ENCODE assay signal across 14 mouse cellular contexts in the genomic region with DNA sequence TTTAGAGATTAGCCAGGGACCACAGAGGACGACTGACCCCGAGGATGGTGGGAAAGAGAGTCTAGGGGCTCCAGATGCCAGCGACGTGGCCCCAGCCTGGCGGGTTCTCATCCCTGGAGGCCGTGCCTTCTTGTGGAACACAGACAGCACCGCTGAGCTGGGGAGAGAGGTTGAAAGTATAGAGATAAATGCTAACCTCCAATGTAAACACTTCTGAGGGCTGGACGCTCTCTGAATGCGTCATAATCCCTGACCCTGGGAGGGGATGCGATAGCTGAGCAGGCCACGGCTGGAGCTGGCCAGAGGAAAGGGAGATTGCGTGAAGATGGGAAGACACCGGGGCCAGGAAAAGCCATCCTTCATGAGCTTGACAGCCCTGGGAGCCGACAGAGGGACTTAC.
DNase-seq lines count a peak whose midpoint lies in the region; ATAC-seq and TF ChIP-seq lines count a peak whose summit lies in the region.
"Had no signal": no experiment of that assay in that cellular context is flagged by ENCODE, and none has a peak within 500 bp of the region (broad histone marks: within the 10 kb centered on the region; RNA-seq: fewer than 3 reads in every experiment).

No protein-coding gene starts in this region.

- peak overlapping the region; percentile 49 for H3K4me2 ChIP-seq in heart, embryonic 11.5 days
- H3K4me2 ChIP-seq in lung, embryonic 14.5 days = peak overlapping the region; percentile 46
- H3K4me2 ChIP-seq in limb, embryonic 12.5 days = peak overlapping the region; percentile 35
- H3K4me2 ChIP-seq: neural tube, embryonic 13.5 days had no signal

- H3K4me1 ChIP-seq in heart, embryonic 11.5 days (ENCODE audit: control insufficient read depth, insufficient read depth, low read length) = peaks cover 7% of the 10 kb centered on the region; the same call in 1 of the 2 replicates
- H3K4me1 ChIP-seq in lung, embryonic 14.5 days (ENCODE audit: insufficient read depth) = no peaks in the 10 kb centered on the region
- peaks cover 29% of the 10 kb centered on the region for H3K4me1 ChIP-seq in limb, embryonic 12.5 days (replicated peaks)
- H3K4me1 ChIP-seq: megakaryocyte, embryonic 14.5 days had no signal

- peak overlapping the region; percentile 2; the same call in 1 of the 2 replicates for H3K4me3 ChIP-seq in heart, embryonic 11.5 days (ENCODE audit: low read depth, low read length)
- no peak overlapping the region for H3K4me3 ChIP-seq in lung, embryonic 14.5 days (ENCODE audit: low read depth, low read length)
- no peak overlapping the region for H3K4me3 ChIP-seq in limb, embryonic 12.5 days (replicated peaks)
- H3K4me3 ChIP-seq: megakaryocyte, embryonic 14.5 days; neural tube, embryonic 13.5 days had no signal

- H3K36me3 ChIP-seq in heart, embryonic 11.5 days (ENCODE audit: control insufficient read depth, insufficient read depth, low read length) = no peaks in the 10 kb centered on the region
- no peaks in the 10 kb centered on the region for H3K36me3 ChIP-seq in lung, embryonic 14.5 days (ENCODE audit: insufficient read depth)
- no peaks in the 10 kb centered on the region for H3K36me3 ChIP-seq in limb, embryonic 12.5 days
- H3K36me3 ChIP-seq: neural tube, embryonic 13.5 days had no signal

- peak overlapping the region; percentile 17; the same call in 1 of the 2 replicates for H3K27ac ChIP-seq in heart, embryonic 11.5 days (ENCODE audit: low read depth, low read length)
- H3K27ac ChIP-seq in lung, embryonic 14.5 days (ENCODE audit: low read depth) = no peak overlapping the region
- no peak overlapping the region for H3K27ac ChIP-seq in limb, embryonic 12.5 days
- H3K27ac ChIP-seq: neural tube, embryonic 13.5 days had no signal

- no peak overlapping the region for H3K9ac ChIP-seq in heart, embryonic 11.5 days (ENCODE audit: low read depth, low read length)
- H3K9ac ChIP-seq in lung, embryonic 14.5 days = no peak overlapping the region
- 0 out of 2 replicates have a peak overlapping the region, but pooled peaks have one; percentile 3 for H3K9ac ChIP-seq in limb, embryonic 12.5 days (replicated peaks)
- H3K9ac ChIP-seq: neural tube, embryonic 13.5 days had no signal

- peak; percentile 74 for ATAC-seq in heart, embryonic 11.5 days (replicated peaks; ENCODE audit: insufficient number of reproducible peaks, low FRiP score, low TSS enrichment)
- peak; percentile 54; the same call in 1 of the 2 replicates for ATAC-seq in lung, embryonic 14.5 days (ENCODE audit: insufficient read depth)
- no peak for ATAC-seq in limb, embryonic 12.5 days (ENCODE audit: insufficient number of reproducible peaks, insufficient read depth, low FRiP score, low TSS enrichment, low read depth)
- ATAC-seq in megakaryocyte, adult 5-6 weeks (ENCODE audit: poor library complexity, severe bottlenecking) = no peak
- ATAC-seq: forebrain, embryonic 14.5 days had no signal

- 10% methylated on average over 14 of the region's 14 CpGs for WGBS in heart, embryonic 11.5 days (ENCODE audit: insufficient replicate concordance)
- 4% methylated on average over 14 of the region's 14 CpGs for WGBS in lung, embryonic 14.5 days
- 13% methylated on average over 14 of the region's 14 CpGs for WGBS in limb, embryonic 12.5 days

- DNase-seq in heart, adult 9 months (ENCODE audit: low spot score in 2 of 2) = no peak
- DNase-seq in lung, embryonic 14.5 days = peak; percentile 57
- DNase-seq in lung, postnatal 4 days = no peak
- peak; percentile 49 for DNase-seq in embryo, embryonic 11 days
- no peak for DNase-seq in urinary bladder, postnatal 10 days (ENCODE audit: low spot score)
- DNase-seq: B cell, adult 2 months; gastrocnemius, postnatal 25 days; kidney, adult 11 months had no signal

- no peak for TF ChIP-seq CTCF in lung, embryonic 14.5 days (IDR thresholded peaks at IDR 0.05; ENCODE audit: low read depth)

- no peaks in the 10 kb centered on the region for H3K27me3 ChIP-seq in heart, embryonic 11.5 days (ENCODE audit: control insufficient read depth, insufficient read depth, low read length)
- no peaks in the 10 kb centered on the region for H3K27me3 ChIP-seq in lung, embryonic 14.5 days (ENCODE audit: insufficient read depth, low read length)
- peaks cover 38% of the 10 kb centered on the region; the same call in 1 of the 2 replicates for H3K27me3 ChIP-seq in limb, embryonic 12.5 days
- H3K27me3 ChIP-seq: neural tube, embryonic 13.5 days had no signal

- no peaks in the 10 kb centered on the region for H3K9me3 ChIP-seq in heart, embryonic 11.5 days (replicated peaks; ENCODE audit: control insufficient read depth, low read length)
- no peaks in the 10 kb centered on the region for H3K9me3 ChIP-seq in lung, embryonic 14.5 days (ENCODE audit: low read depth, low read length)
- H3K9me3 ChIP-seq in limb, embryonic 12.5 days = no peaks in the 10 kb centered on the region
- H3K9me3 ChIP-seq: neural tube, embryonic 13.5 days had no signal

Comparison
In these comparisons a context has a peak if more than half of its experiments do, and no peak if none do; other contexts are left out.
1. DNase-seq: peak in lung, embryonic 14.5 days (single experiment) and embryo, embryonic 11 days (single experiment); none in heart, adult 9 months (0 of 2), lung, postnatal 4 days (0 of 2) and urinary bladder, postnatal 10 days (single experiment).
2. ATAC-seq: peak in heart, embryonic 11.5 days (single experiment) and lung, embryonic 14.5 days (single experiment); none in limb, embryonic 12.5 days (single experiment) and megakaryocyte, adult 5-6 weeks (single experiment).
3. Peak in every context shown above with its lines, with median percentiles within 50 percentile points of each other: H3K4me2 ChIP-seq.